Comparison of ENCODE assay signal across 16 mouse cellular contexts in the genomic region with DNA sequence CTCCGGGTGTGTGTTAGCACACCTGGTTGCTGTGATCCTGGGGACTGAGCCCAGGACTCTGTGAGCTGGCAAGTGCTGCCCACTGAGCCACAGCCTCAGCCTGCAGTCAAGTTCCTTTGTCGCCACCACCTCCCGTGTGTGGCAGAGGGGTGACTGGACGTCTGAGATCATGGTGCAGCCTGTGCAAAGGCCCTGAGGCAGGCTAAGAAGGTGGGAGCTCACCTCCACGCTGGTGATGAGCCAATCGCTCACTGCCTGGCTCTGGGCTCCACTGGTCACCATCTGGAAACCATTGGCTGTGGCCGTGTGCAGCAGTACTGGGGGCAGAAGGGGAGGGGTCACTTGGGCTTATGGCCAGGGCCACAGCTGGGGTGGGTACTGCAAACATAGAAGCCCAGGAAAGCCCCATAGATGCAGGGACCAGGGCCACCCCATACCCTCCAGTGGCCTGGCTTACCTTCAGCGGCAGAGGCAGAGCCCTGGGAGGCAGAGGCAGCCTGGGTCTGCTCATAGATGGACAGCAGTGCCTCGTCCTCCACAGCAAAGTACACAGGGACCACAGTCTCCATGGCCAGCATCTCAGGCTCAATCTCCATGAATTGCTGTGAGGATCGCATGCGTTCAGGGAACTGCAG. TPM values are rescaled to one million over a fixed set of nuclear protein-coding genes. Genes with fewer than 3 reads are reported as not detected.
"Had no signal": no experiment of that assay in that cellular context is flagged by ENCODE, and none has a peak within 500 bp of the region (broad histone marks: within the 10 kb centered on the region; RNA-seq: fewer than 3 reads in every experiment).

No protein-coding gene starts in this region.

- DNase-seq: kidney, postnatal 14 days; layer of hippocampus, postnatal 36 days; lung, adult 2 months; lung, postnatal 36 days; midbrain, embryonic 14.5 days; retina, postnatal 1 day; right cerebral cortex, postnatal 25 days; thymus, postnatal 36 days had no signal

- H3K27me3 ChIP-seq: kidney, embryonic 15.5 days; limb, embryonic 13.5 days; liver, embryonic 15.5 days; neural tube, embryonic 13.5 days had no signal

- ATAC-seq: lung, postnatal 0 days had no signal

- H3K4me3 ChIP-seq: kidney, embryonic 15.5 days; limb, embryonic 13.5 days; liver, embryonic 15.5 days; midbrain, embryonic 10.5 days; neural tube, embryonic 13.5 days had no signal

- H3K9me3 ChIP-seq: kidney, embryonic 15.5 days; limb, embryonic 13.5 days; liver, embryonic 15.5 days; midbrain, embryonic 10.5 days; neural tube, embryonic 13.5 days had no signal

- H3K27ac ChIP-seq: kidney, embryonic 15.5 days; limb, embryonic 13.5 days; liver, embryonic 15.5 days; midbrain, embryonic 10.5 days; neural tube, embryonic 13.5 days had no signal

- H3K4me2 ChIP-seq: kidney, embryonic 15.5 days; limb, embryonic 13.5 days; liver, embryonic 11.5 days; liver, embryonic 15.5 days; neural tube, embryonic 13.5 days had no signal

- H3K9ac ChIP-seq: kidney, embryonic 15.5 days; limb, embryonic 13.5 days; liver, embryonic 15.5 days had no signal

RNA-seq across cellular contexts. Expression of gene Celf5, which starts 10.2 kb away (rescaled TPM):
- total RNA-seq: megakaryocyte progenitor cell, adult 5-6 weeks had no signal
- polyA plus RNA-seq: liver, embryonic 11.5 days; liver, embryonic 15.5 days had no signal
